Mouse (Mus musculus) cerebral cortex, adult 2 months (tissue): ENCODE measurements around the gene Samd10.

Source experiments
- WGBS: fragments of 180-500 bp; shearing (Covaris S2); methylation state at CpG from one replicate; pipeline ENCODE4 v1.1.7; 2018; 5-methylcytosine and 5-hydroxymethylcytosine counted together

The Samd10 gene

DNA sequence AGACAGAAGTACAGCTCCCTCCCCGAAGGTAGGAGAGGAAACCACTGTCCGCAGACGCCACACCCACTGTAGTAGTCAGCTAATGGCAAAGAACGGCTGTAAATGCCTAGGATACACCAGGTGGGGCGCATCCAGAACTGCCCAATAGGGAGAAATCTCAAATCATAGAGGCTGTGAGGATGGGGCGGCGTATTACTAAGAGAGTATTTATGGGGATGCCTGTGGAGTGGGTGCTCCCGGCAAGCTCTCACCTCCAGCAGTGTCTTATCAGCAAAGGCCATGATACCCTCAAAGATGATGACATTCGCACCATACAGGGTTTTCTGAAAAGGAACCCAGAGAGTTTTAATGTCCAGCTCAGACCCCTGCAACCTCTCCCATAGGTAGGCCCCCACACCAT is 25.1 kb downstream of the Samd10 start:
- WGBS, result 95% methylated on average over 9 of the region's 9 CpGs

DNA sequence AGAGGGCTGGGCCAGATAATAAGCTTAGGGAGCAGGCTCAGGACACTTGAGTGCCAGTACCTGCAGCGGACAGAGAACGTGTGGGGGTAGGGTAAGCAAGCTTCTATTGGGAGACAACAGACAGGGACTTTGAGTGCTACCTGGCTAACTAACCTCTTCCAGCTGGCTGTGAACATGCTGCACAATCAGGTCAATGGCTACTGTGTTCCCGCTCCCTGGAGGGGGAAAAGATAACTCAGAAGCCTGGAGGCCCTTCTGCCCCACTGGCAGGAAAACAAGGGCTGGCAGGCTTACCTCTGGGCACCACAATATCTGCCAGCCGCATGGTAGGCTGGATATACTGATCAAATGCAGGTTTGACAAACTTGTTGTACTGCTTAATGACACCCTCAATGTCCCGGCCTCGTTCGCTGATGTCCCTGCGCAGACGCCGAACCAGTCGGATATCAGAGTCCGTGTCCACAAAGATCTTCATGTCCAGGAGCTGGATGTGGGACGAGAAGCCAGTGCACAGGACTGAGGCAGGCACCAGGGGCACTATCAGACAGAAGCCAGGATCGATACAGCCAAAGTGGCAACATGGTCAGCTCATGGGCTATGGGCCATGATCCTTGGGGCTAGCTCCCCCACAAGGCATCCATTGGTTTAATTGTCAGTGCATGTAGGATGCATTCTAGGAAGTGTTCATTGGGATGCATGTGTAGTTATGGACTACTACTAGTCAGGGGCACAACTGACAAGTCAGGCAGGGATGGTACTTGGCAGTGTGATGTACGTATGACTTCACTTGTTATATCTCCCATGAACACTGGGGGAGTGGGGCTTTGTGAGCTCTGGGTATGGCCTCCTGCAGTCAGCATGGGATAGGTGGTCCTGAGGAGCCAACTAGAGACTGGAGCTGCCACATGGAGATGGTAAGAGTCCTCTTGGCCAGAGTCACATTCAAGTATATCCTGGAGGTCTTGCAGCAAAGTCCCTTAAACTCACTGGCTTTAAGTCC is 25.8 kb downstream of the Samd10 start:
- 95% methylated on average over 15 of the region's 15 CpGs for WGBS

DNA sequence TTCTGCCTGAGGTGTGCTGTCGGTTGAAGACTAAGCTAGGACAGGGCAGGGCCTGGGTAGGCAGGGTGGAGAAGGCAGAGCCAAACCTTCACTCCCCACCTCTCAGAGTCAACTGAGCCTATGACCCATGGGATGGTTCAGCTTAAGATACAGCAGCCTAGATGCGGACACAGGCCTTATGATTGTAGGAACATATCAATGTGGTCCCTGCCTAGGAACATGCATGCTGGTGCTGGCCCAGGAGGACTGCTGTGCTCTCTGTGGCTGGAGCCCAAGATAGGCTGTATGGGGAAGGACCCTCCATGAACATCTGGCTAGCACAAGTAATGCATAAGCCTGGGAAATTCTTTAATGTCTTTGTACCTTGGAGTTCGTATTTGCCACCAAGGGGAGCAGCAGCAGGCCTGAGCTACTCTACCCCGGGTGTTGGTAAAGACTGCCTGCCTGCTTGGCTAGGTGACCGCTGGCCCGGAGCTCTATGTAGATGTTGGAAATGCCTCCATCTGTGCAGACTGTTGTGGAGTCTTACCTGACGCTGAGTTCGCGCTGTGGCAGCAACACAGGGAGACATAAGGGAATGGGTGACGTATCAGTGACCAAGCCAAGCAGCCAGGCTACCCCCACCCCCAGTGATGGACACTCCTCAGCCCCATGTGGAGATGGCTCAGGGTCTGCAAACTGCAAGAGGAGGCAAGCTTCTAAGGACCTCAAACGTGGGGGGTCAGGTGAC is 26.9 kb downstream of the Samd10 start:
- WGBS, result 93% methylated on average over 11 of the region's 11 CpGs

DNA sequence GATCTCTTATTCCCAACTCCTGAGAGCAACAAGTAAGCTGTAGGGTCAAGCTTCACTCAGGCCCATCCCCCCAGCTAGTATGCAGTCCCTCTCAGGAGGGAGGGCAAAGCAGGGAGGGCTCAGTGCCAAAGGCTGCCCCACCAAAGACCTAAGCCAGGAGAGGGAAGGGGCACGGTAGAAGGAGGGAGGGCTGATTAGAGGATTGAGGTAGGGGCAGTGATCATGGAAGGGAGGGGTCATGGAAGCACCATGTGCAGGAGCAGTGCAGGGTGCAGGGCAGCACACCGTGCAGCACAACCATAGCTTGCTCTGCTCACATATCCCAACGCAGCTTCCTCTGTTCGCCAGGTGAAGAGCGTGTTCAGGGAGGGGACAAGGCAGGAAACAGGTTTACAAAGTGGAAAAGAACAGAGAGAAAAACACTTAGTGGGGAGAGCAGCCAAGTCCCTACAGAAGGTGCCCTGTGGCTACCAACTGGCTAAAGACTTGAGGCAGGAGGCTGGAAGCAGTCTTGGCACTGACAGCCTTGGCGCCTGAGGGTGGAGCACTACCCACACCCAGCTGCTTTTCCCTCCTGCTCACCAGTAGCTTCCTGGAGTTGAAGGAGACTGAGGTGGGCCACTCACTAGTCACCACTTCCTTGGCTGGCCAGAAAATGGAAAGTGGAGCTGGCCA is 28.0 kb downstream of the Samd10 start:
- 57% methylated on average over 6 of the region's 6 CpGs for WGBS

DNA sequence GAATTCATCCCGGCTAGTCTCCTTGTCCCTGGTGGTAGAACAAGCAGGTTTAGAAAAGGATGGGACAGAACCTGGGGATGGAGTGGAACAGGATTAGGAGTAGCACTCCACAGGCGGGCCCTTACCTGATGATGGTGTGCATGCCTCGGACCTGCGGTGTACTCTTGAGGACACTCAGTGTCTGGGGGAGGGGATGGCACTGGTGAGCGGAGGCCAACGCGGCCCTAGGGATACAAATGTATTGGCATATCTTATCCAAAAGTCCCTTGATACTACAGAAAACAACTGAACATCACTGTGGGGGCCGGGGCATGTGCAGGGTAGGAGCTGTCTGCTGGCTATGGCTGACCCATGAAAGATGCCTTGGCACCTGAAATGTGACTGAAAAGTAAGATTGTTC is 28.6 kb downstream of the Samd10 start:
- 93% methylated on average over 8 of the region's 8 CpGs for WGBS

DNA sequence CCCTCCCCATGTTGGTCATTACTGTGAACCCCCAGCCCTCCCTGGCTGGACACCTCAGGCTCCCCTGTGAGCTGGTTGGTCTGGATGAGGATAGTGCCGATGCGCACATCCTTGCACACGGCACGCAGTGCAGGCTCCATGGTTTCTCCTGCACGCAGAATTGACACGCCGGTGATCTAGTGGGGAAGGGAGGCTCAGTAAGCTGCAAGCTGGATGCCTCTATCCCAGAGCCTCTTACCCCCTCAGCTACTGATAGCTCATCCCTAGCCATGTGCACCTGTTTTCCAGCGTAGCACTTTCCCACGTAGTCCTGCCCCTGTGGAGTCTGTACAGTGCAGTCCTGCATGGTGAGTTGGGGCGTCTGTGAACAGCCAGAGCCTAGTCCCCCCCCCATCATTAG is 29.2 kb downstream of the Samd10 start:
- WGBS, result 92% methylated on average over 10 of the region's 10 CpGs

DNA sequence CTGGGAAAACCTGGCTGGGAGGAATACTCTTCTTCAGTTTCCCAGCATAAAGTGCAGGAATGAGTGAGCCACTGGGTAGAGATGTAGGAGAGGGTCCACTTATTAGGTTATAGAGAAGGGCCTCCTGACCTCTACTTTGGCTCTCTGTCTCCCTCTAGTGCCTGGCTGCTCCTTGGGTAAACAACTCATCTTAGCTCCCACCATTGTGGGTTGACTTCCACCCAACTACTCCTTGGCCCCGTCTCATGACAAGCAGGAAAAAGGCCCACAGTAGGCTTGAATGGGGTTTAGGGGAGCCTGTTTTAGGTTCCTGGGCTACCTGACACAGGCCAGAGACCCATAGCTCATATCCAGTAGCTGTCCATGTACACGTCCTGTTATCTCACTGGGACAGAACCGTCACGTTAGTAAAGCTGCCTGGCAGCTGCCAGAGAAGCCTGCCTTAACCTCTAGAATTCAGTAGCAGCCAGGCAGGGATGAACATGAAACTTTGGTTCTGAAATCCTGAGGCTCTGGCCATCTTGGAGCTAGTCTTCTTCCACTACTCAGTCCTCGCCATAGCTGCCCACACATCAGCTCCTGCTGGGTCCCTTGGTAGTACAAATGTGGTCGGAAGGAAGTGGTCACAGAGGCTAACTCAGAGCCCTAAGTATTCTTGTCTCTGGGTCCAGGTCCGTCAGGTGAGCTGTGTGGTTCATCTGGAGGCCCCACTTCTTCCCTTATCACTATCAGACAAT is 30.6 kb downstream of the Samd10 start:
- 82% methylated on average over 7 of the region's 7 CpGs for WGBS

DNA sequence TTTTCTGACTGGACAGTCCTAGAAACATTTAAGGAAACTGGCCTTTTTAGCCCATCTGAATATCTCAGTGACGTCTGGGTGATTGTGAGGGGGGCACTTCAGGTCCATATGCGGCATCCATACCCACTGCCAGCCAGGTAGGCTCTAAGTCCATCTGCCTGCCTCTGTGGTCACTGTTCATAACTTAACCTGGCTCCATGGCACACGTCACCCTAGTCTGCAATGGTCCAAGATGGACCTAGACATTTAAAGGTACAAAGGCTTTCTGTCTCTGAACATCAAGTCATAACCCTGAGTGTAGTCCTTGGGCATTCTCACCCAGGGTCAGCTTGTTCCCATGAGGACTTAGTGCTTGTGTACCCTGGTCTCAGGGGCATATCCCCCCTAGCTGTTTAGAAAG is 31.7 kb downstream of the Samd10 start:
- WGBS, result 96% methylated on average over 3 of the region's 3 CpGs

DNA sequence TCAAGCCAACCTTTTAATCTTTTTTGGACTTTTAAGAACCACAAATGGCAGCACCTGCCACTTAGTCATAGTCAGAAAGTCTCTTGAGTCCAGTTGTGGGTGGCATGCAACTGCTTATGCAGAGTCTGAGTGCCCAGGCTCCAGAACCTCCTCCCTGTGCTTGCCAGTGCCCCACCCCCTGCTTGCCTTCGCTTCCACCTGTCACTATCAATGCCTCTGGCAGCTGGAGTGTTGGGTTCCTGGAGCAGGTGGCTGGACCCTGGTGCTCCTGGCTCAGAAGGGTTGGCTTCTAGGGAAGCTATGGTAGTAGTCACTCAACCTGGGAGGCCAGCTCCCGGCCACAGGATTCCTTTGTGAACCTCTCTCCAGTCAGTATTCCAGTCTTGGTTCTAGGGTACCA is 48.8 kb downstream of the Samd10 start:
- 89% methylated on average over 2 of the region's 2 CpGs for WGBS

DNA sequence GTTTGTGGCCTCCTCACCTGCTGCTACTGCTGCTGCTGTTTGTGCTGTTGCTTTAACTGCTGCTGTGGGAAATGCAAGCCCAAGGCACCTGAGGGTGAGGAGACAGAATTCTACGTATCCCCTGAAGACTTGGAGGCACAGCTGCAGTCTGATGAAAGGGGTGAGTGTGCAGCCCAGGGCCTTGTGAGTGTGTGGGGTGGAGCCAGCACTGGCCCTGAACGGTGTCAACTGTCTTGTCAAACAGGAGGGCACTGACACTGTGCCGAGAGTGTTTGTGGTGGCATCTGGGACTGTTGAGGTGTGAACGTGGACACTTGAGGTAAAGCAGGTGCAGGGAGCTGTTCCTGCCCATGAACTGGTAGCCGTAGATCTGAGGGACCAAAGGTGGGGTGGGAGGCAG is 50.3 kb downstream of the Samd10 start:
- WGBS, result 74% methylated on average over 5 of the region's 5 CpGs

DNA sequence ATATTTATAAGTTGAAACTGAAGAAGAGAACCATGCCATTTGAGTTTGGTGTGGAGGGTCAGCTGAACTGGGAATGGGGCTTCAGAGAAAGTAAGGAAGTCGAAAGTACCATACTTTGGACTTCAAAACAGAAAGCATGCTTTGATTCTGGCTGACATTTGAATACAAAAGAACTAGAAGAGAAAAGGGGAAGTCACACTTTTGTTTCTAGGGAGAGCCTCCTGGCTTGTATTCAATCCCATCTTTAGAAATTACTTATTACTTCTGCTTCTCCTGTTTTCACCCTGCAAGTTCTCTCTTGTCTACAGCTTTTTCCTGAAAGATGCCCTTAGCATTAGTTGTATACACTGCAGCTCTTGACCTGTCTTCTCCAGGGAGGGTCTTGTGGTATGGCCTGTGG is 50.8 kb downstream of the Samd10 start:
- WGBS, result 60% methylated on average over 1 of the region's 1 CpGs

DNA sequence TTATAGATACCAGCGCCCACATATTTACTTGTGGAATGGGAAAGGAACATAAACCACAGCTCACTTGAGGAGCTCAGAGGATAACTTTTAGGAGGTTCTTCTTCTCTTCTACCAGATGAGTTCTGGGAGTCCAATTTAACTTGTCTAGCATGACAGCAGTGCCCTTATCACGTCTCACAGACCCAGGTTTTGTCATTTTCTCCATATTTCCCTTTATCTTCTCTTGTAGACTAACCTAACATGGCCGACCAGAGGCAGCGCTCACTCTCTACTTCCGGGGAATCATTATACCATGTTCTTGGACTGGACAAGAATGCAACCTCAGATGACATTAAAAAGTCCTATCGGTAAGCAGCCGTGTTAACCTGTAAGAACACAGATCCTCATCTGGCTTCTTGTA is 52.9 kb downstream of the Samd10 start:
- 95% methylated on average over 7 of the region's 7 CpGs for WGBS
